Mouse (Mus musculus) v-Abl transformed pro-B cells (cell line): Measurements from ENCODE around the gene Dirc2.

Experiments used
- in situ Hi-C, 2 experiments: fragments of 400-800 bp; cut with MboI; formaldehyde crosslinking; loops; one replicate each; pipeline ENCODE4 v1.15.1; 2025; ENCODE audit not compliant: unreplicated experiment in 2 of 2

Gene Dirc2

GRCm38 (mm10) chr16:35777768-35778167 lies 8.6 kb upstream of the Dirc2 start:
- in situ Hi-C loops = loop anchor here in 1 of 2 experiments (5.0 kb wide), 2 partner anchors 40 kb away; no protein-coding TSS in a partner anchor

- in situ Hi-C loops = loop anchor here in 1 of 2 experiments (5.0 kb wide), 2 partner anchors 39 to 41 kb away; no protein-coding TSS in a partner anchor
These were observed 7.6 kb upstream of the Dirc2 start for GRCm38 (mm10) chr16:35776737-35777136.

- in situ Hi-C loops = loop anchor here in 1 of 2 experiments (5.0 kb wide), 2 partner anchors 39 to 41 kb away; no protein-coding TSS in a partner anchor
These were observed 6.7 kb upstream of the Dirc2 start for GRCm38 (mm10) chr16:35775835-35776234.

- in situ Hi-C loops = loop anchor here in 1 of 2 experiments (5.0 kb wide), 2 partner anchors 35 to 45 kb away; no protein-coding TSS in a partner anchor
These were observed 3.4 kb upstream of the Dirc2 start for GRCm38 (mm10) chr16:35772598-35772997.

GRCm38 (mm10) chr16:35771606-35772005 lies 2.5 kb upstream of the Dirc2 start:
- in situ Hi-C loops = loop anchor here in 1 of 2 experiments (5.0 kb wide), 2 partner anchors 34 to 46 kb away; no protein-coding TSS in a partner anchor

GRCm38 (mm10) chr16:35771141-35771540 lies 2.0 kb upstream of the Dirc2 start:
- in situ Hi-C loops = loop anchor here in 1 of 2 experiments (5.0 kb wide), 2 partner anchors 34 to 46 kb away; no protein-coding TSS in a partner anchor

GRCm38 (mm10) chr16:35769878-35770657 lies 912 bp upstream of the Dirc2 start, which contains the start of gene Hspbap1:
Gene Hspbap1 (plus strand): TSS chr16:35770375.
- in situ Hi-C loops = loop anchor here (5.0 to 10.0 kb wide), 3 partner anchors 33 to 1075 kb away; no protein-coding TSS in a partner anchor

- in situ Hi-C loops = loop anchor here in 1 of 2 experiments (10.0 kb wide), 1 partner anchor 1076 kb away; no protein-coding TSS in a partner anchor
These were observed 729 bp downstream of the Dirc2 start for GRCm38 (mm10) chr16:35768469-35768784.

GRCm38 (mm10) chr16:35766366-35766765 lies 2.8 kb downstream of the Dirc2 start:
- in situ Hi-C loops = loop anchor here in 1 of 2 experiments (10.0 kb wide), 1 partner anchor 1078 kb away; no protein-coding TSS in a partner anchor

- in situ Hi-C loops = loop anchor here in 1 of 2 experiments (10.0 kb wide), 1 partner anchor 1079 kb away; no protein-coding TSS in a partner anchor
These were observed 3.7 kb downstream of the Dirc2 start for GRCm38 (mm10) chr16:35765449-35765848.

GRCm38 (mm10) chr16:35764941-35765340 lies 4.2 kb downstream of the Dirc2 start:
- in situ Hi-C loops = loop anchor here in 1 of 2 experiments (10.0 kb wide), 1 partner anchor 1080 kb away; no protein-coding TSS in a partner anchor

GRCm38 (mm10) chr16:35763590-35764296 lies 5.4 kb downstream of the Dirc2 start:
- in situ Hi-C loops = loop anchor here in 1 of 2 experiments (10.0 kb wide), 1 partner anchor 1081 kb away; no protein-coding TSS in a partner anchor

GRCm38 (mm10) chr16:35759401-35759800 lies 9.8 kb downstream of the Dirc2 start:
- in situ Hi-C loops = no loop called here

GRCm38 (mm10) chr16:35756697-35757096 lies 12.5 kb downstream of the Dirc2 start:
- in situ Hi-C loops = no loop called here

- in situ Hi-C loops = no loop called here
These were observed 13.4 kb downstream of the Dirc2 start for GRCm38 (mm10) chr16:35755502-35756334.

GRCm38 (mm10) chr16:35753926-35754325 lies 15.2 kb downstream of the Dirc2 start:
- in situ Hi-C loops = no loop called here

GRCm38 (mm10) chr16:35751841-35752240 lies 17.3 kb downstream of the Dirc2 start:
- in situ Hi-C loops = no loop called here

- in situ Hi-C loops = no loop called here
These were observed 19.8 kb downstream of the Dirc2 start for GRCm38 (mm10) chr16:35749385-35749784.

GRCm38 (mm10) chr16:35748237-35748603 lies 20.9 kb downstream of the Dirc2 start:
- in situ Hi-C loops = no loop called here
